Mouse (Mus musculus): ENCODE results near the gene Olfr429. TPM values are rescaled to one million over a fixed set of nuclear protein-coding genes. Genes with fewer than 3 reads are reported as not detected.

Gene Olfr429
- polyA plus RNA-seq, 1 experiment from 2014 or later, result not detected

DNA sequence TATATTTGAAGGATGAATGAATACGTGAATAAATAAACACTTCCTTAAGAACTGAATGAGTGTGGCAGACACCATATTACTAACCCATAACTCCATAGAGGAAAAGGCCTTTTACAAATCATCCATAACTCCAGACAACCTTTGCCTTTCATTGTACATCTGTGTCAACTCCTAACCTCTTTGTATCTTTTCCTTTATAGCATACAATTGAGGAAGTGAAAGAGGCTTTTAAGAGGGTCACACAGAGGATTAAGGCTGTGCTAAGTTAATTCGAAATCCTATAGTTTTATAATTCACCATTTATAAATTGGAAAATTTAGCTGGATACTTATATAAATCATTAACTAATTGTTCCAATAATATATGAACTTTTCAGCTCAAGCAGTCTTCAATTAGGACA is 28.9 kb upstream of the Olfr429 start:
- DNase-seq (ENCODE audit: low spot score), result no peak
- H3K9me3 ChIP-seq, result no peaks in the 10 kb centered on the region
- no peaks in the 10 kb centered on the region for H3K27me3 ChIP-seq (ENCODE audit: insufficient read depth, poor library complexity, severe bottlenecking)
- no peak overlapping the region for H3K27ac ChIP-seq
- no peaks in the 10 kb centered on the region for H3K4me1 ChIP-seq (replicated peaks)
- WGBS, result 79% methylated on average over 2 of the region's 2 CpGs
- H3K36me3 ChIP-seq, result no peaks in the 10 kb centered on the region
- no peak overlapping the region for H3K4me3 ChIP-seq

DNA sequence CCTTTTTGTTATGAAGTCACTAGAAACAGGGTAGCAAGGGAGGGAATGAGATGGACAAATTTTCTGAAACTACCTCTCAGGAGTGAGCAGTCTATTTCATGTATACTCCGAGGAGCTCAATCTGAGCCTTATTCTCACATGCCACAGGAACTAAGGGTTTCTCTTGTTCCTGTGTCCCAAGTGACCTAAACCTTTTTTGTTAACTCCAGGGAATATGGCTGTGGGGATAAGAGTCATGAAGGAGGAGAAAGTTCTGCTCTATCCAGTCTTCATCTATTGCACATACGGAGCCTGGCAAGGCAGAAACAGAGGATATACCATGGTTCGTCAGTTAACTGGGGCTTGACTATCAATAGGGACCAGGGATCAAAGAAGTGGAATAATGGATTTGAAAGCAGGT is 17.8 kb upstream of the Olfr429 start, which contains the start of gene Olfr430:
TSS of gene Olfr430 (plus strand) at position 301 of the 400 bp plus-strand sequence.
- Histone ChIP-seq H3K36me3 (no peaks in the 10 kb centered on the region), H3K4me1 (replicated peaks) (no peaks in the 10 kb centered on the region), H3K27ac (no peak within 1 kb of the TSS), H3K9me3 (no peaks in the 10 kb centered on the region), H3K4me3 (no peak within 1 kb of the TSS), H3K27me3 (ENCODE audit: insufficient read depth, poor library complexity, severe bottlenecking) (no peaks in the 10 kb centered on the region)
- 90% methylated on average over 3 of the region's 3 CpGs for WGBS
- DNase-seq (ENCODE audit: low spot score), result no peak

DNA sequence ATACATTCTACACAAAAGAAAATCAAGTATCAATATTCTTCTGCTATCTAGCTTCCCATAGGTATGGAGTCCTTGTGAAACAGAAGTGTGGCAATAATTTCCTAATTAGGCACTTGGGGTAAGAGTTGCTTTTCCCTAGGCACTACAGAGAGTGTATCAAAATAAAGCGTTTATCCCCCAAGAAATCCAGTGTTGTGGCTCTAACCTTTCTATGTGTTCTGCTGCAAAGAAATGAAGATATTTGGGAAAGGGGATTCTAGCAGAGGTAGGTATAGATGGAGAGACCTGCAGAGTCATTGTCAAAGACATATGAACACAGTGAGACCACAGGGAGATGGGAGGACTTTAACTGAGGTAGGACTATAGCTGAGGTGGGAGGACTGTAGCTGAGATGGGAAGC is 12.5 kb downstream of the Olfr429 start, which contains the start of gene Olfr427:
TSS of gene Olfr427 (plus strand) at position 301 of the 400 bp plus-strand sequence.
- no peaks in the 10 kb centered on the region for H3K4me1 ChIP-seq (replicated peaks)
- H3K36me3 ChIP-seq, result no peaks in the 10 kb centered on the region
- no peaks in the 10 kb centered on the region for H3K9me3 ChIP-seq
- no peak within 1 kb of the TSS for H3K27ac ChIP-seq
- DNase-seq (ENCODE audit: low spot score), result no peak
- no peaks in the 10 kb centered on the region for H3K27me3 ChIP-seq (ENCODE audit: insufficient read depth, poor library complexity, severe bottlenecking)
- no peak within 1 kb of the TSS for H3K4me3 ChIP-seq
- 87% methylated on average over 1 of the region's 1 CpGs for WGBS

DNA sequence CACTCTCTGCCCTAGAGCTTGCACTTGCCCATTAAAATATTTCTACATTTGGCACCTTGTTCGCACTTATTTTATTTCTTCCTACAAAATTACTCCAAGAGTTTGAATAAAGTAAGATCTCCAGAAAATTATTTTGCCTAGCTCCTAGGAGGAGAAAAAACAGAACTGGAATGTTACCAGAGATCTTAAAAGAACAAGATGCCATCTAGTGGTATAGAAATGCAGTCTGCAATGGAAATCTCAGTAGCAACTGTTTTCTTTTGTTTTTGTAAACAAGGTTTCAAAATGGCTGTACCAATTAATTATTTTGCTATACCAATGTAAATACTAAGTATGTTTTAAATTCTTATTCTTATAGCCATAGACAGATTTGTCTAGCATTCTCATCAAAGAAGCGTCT is 19.6 kb downstream of the Olfr429 start:
- Histone ChIP-seq H3K9me3 (no peaks in the 10 kb centered on the region), H3K4me3 (no peak overlapping the region), H3K27me3 (ENCODE audit: insufficient read depth, poor library complexity, severe bottlenecking) (no peaks in the 10 kb centered on the region), H3K4me1 (replicated peaks) (no peaks in the 10 kb centered on the region), H3K27ac (no peak overlapping the region), H3K36me3 (no peaks in the 10 kb centered on the region)
- no peak for DNase-seq (ENCODE audit: low spot score)
- 63% methylated on average over 2 of the region's 2 CpGs for WGBS

DNA sequence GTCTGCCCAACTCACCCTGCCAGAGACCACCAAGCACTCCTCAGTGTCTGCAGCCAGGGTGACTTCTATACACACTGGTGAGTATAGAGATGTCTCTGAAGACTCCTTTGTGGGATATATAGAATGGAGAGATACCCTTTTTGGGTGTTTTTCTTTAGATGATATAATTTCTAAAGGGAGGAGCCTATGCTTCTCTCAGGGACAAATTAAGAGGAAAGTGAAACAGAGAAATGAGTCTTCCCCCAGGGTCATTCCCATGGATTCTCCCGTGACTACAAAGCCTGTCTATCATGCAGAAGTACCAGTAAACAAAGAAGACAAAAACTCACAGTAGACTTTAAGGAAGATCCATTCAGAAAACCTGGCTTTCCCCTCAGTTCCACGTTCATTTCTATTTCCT is 36.9 kb downstream of the Olfr429 start, which contains the start of gene Olfr231:
TSS of gene Olfr231 (minus strand) at position 101 of the 400 bp plus-strand sequence.
- Histone ChIP-seq H3K9me3 (no peaks in the 10 kb centered on the region), H3K4me1 (replicated peaks) (no peaks in the 10 kb centered on the region), H3K27ac (no peak within 1 kb of the TSS), H3K36me3 (no peaks in the 10 kb centered on the region), H3K27me3 (ENCODE audit: insufficient read depth, poor library complexity, severe bottlenecking) (no peaks in the 10 kb centered on the region), H3K4me3 (no peak within 1 kb of the TSS)
- no peak for DNase-seq (ENCODE audit: low spot score)
- 44% methylated on average over 2 of the region's 2 CpGs for WGBS

DNA sequence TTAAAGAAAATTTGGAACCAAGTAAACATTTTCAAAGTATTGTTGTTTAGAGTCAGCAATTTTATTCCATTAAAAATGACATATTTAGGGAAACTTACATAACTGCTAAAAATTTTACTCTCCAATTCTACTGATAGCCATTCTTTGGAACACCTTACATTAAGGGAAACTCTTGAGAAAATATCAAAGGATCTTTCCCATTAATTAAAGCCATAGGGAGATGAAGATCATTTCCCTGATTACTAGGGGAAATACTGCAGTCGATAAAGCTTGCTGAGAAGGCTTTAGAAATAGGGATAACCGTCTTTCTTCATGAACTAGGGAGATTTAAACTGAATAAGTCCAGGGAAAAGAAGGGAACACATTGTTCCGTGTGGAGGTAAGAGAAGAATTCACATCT is 47.1 kb downstream of the Olfr429 start, which contains the start of gene Olfr424:
TSS of gene Olfr424 (plus strand) at position 301 of the 400 bp plus-strand sequence.
- H3K9me3 ChIP-seq, result no peaks in the 10 kb centered on the region
- H3K27me3 ChIP-seq (ENCODE audit: insufficient read depth, poor library complexity, severe bottlenecking), result no peaks in the 10 kb centered on the region
- no peak within 1 kb of the TSS for H3K4me3 ChIP-seq
- no peak for DNase-seq (ENCODE audit: low spot score)
- WGBS, result 83% methylated on average over 3 of the region's 3 CpGs
- no peaks in the 10 kb centered on the region for H3K4me1 ChIP-seq (replicated peaks)
- H3K27ac ChIP-seq, result no peak within 1 kb of the TSS
- no peaks in the 10 kb centered on the region for H3K36me3 ChIP-seq

DNA sequence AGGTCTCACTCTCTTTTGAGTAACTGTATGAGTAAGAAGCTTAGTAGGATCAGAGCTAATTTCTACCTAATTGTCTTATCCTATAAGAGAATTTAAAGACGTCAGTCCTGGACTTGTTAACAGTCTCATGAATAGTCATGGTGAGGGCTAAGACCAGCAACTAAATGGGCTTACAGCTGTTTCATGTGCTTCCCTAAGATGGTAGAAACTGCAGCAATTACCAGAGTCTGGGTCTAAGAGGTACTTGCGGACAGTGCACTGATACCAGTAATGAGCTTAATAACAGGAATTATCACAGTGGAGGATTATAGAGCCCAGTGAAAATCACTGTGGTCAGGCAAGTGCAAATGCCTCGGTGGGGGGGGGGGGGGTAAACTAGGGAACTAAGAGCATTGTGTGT is 47.9 kb downstream of the Olfr429 start:
- Histone ChIP-seq H3K27me3 (ENCODE audit: insufficient read depth, poor library complexity, severe bottlenecking) (no peaks in the 10 kb centered on the region), H3K27ac (no peak overlapping the region), H3K9me3 (no peaks in the 10 kb centered on the region), H3K4me1 (replicated peaks) (no peaks in the 10 kb centered on the region), H3K36me3 (no peaks in the 10 kb centered on the region), H3K4me3 (no peak overlapping the region)
- 70% methylated on average over 3 of the region's 3 CpGs for WGBS
- DNase-seq (ENCODE audit: low spot score), result no peak

Other genes starting within 250 kb of the Olfr429 start
- 0.24 TPM in 1 of 2 replicates, not detected in the other for gene Ifi211, start 171.3 kb upstream of the Olfr429 start, polyA plus RNA-seq (2016; fragmentation: Nextera tagmentation; extraction: Ambion mirVana)
- 0.26 TPM in 1 of 2 replicates, not detected in the other for gene Mndal, start 141.8 kb upstream of the Olfr429 start, polyA plus RNA-seq (2016; fragmentation: Nextera tagmentation; extraction: Ambion mirVana)
- not detected in 2 replicates for gene Ifi203, start 141.7 kb upstream of the Olfr429 start, polyA plus RNA-seq (2016; fragmentation: Nextera tagmentation; extraction: Ambion mirVana)
- gene Ifi202b, start 101.6 kb upstream of the Olfr429 start, polyA plus RNA-seq (2016; fragmentation: Nextera tagmentation; extraction: Ambion mirVana), result not detected in 2 replicates
- gene Ifi205, start 52.5 kb upstream of the Olfr429 start, polyA plus RNA-seq (2016; fragmentation: Nextera tagmentation; extraction: Ambion mirVana), result 0.16 TPM in 1 of 2 replicates, not detected in the other
- not detected in 2 replicates for gene Olfr433, start 43.6 kb upstream of the Olfr429 start, polyA plus RNA-seq (2016; fragmentation: Nextera tagmentation; extraction: Ambion mirVana)
- not detected in 2 replicates for gene Olfr432, start 35.1 kb upstream of the Olfr429 start, polyA plus RNA-seq (2016; fragmentation: Nextera tagmentation; extraction: Ambion mirVana)
- not detected in 2 replicates for gene Olfr430, start 17.7 kb upstream of the Olfr429 start, polyA plus RNA-seq (2016; fragmentation: Nextera tagmentation; extraction: Ambion mirVana)
- not detected in 2 replicates for gene Olfr427, start 12.6 kb downstream of the Olfr429 start, polyA plus RNA-seq (2016; fragmentation: Nextera tagmentation; extraction: Ambion mirVana)
- not detected in 2 replicates for gene Olfr231, start 36.8 kb downstream of the Olfr429 start, polyA plus RNA-seq (2016; fragmentation: Nextera tagmentation; extraction: Ambion mirVana)
- not detected in 2 replicates for gene Olfr424, start 47.2 kb downstream of the Olfr429 start, polyA plus RNA-seq (2016; fragmentation: Nextera tagmentation; extraction: Ambion mirVana)
- gene Olfr420, start 71.3 kb downstream of the Olfr429 start, polyA plus RNA-seq (2016; fragmentation: Nextera tagmentation; extraction: Ambion mirVana), result not detected in 2 replicates
- gene Spta1, start 88.4 kb downstream of the Olfr429 start, polyA plus RNA-seq (2016; fragmentation: Nextera tagmentation; extraction: Ambion mirVana), result 0.78 and 1.5 TPM in 2 replicates
- not detected in 2 replicates for gene Olfr419, start 167.7 kb downstream of the Olfr429 start, polyA plus RNA-seq (2016; fragmentation: Nextera tagmentation; extraction: Ambion mirVana)
- not detected in 2 replicates for gene Mptx1, start 246.2 kb downstream of the Olfr429 start, polyA plus RNA-seq (2016; fragmentation: Nextera tagmentation; extraction: Ambion mirVana)

Data from hindbrain, embryonic 10.5 days (tissue).